Mouse (Mus musculus) hindbrain, embryonic 11.5 days (tissue): ENCODE results near the gene Map3k6. TPM values are rescaled to one million over a fixed set of nuclear protein-coding genes. Genes with fewer than 3 reads are reported as not detected.

Experiments
- ATAC-seq: fragments of 200-750 bp; cut with Nextera tagmentation; 2 replicates; pipeline ENCODE4 v1.8.0; 2017; ENCODE audit warnings: mild to moderate bottlenecking, moderate TSS enrichment, moderate library complexity; ENCODE audit not compliant: low FRiP score
- DNase-seq: peaks from one replicate; pipeline ENCODE4 v3.0.0-alpha.2; 2015; ENCODE audit warnings: low spot score
- H3K27ac ChIP-seq: fragments of 300-500 bp; sonication (generic); 2 replicates; pipeline ENCODE4 v1.5.1; 2014; ENCODE audit warnings: mild to moderate bottlenecking, low read depth, low read length
- H3K27me3 ChIP-seq: fragments of 300-500 bp; sonication (generic); 2 replicates; pipeline ENCODE4 v1.6.1; 2014; ENCODE audit warnings: mild to moderate bottlenecking, low read length, moderate library complexity, mixed read lengths; ENCODE audit not compliant: control insufficient read depth, insufficient read depth
- H3K36me3 ChIP-seq: fragments of 300-500 bp; sonication (generic); 2 replicates; pipeline ENCODE4 v1.6.1; 2014; ENCODE audit warnings: mild to moderate bottlenecking, low read length, moderate library complexity, mixed read lengths; ENCODE audit not compliant: control insufficient read depth, insufficient read depth
- H3K4me1 ChIP-seq: fragments of 300-500 bp; sonication (generic); replicated peaks from 2 replicates; pipeline ENCODE4 v1.6.1; 2014; ENCODE audit warnings: low read length, mixed read lengths; ENCODE audit not compliant: control insufficient read depth, insufficient read depth
- H3K4me2 ChIP-seq: fragments of 300-500 bp; sonication (generic); replicated peaks from 2 replicates; pipeline ENCODE4 v1.6.1; 2014; ENCODE audit warnings: mild to moderate bottlenecking, low read depth, low read length
- H3K4me3 ChIP-seq: fragments of 300-500 bp; sonication (generic); 2 replicates; pipeline ENCODE4 v1.5.1; 2014; ENCODE audit warnings: low read depth, low read length
- H3K9ac ChIP-seq: fragments of 300-500 bp; sonication (generic); 2 replicates; pipeline ENCODE4 v1.6.1; 2014; ENCODE audit warnings: low read depth, low read length
- H3K9me3 ChIP-seq: fragments of 300-500 bp; sonication (generic); 2 replicates; pipeline ENCODE4 v1.6.1; 2016; ENCODE audit warnings: low read length; ENCODE audit not compliant: control insufficient read depth
- WGBS: fragments of 180-500 bp; shearing (Covaris S2); extraction: QIAGEN DNeasy Blood & Tissue Kit; methylation state at CpG from one replicate; pipeline ENCODE4 v1.1.7; 2014; 5-methylcytosine and 5-hydroxymethylcytosine counted together
- polyA plus RNA-seq: library from polyadenylated mRNA; unstranded; fragments of >200 nt; fragmentation: Nextera tagmentation; extraction: Ambion mirVana; gene quantifications from 2 replicates; pipeline ENCODE4 v1.2.1, GENCODE M21; 2014

Map3k6 gene
- polyA plus RNA-seq, 1 experiment from 2014 or later: 3.0 TPM

DNA sequence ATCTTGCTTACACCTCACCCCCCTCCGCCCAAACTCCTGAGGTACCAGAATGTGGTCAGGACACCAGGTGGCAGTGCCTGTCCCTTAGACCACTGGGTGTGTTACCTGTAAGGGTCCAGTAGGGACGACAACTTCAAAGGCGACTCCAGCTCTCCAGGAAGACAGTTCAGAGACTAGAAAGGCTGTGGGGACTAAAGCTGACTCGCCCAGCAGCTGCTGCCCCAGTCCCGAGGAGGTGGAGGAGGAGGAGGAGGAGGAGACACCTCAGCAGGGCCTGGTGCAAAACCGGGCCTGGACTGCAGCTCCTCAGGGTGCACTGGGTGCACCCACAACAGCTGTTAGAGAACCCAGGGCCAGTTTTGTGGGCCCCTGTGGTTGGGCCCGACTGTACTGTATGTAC, 22.3 kb downstream of the Map3k6 start, which contains the start of gene Sytl1:
Sytl1 (minus strand) TSS at position 232 of the 400 bp plus-strand sequence.
- no peak within 1 kb of the TSS for H3K4me3 ChIP-seq
- H3K9ac ChIP-seq: no peak within 1 kb of the TSS
- no peak within 1 kb of the TSS for H3K27ac ChIP-seq
- H3K4me2 ChIP-seq: no peak within 1 kb of the TSS
- DNase-seq (no peak), ATAC-seq (no peak)
- no peaks in the 10 kb centered on the region for H3K9me3 ChIP-seq
- 36% methylated on average over 7 of the region's 7 CpGs for WGBS
- peaks cover 9% of the 10 kb centered on the region for H3K36me3 ChIP-seq
- peaks cover 1% of the 10 kb centered on the region; the same call in 1 of the 2 replicates for H3K27me3 ChIP-seq
- H3K4me1 ChIP-seq: no peaks in the 10 kb centered on the region

GRCm38 (mm10) chr4:133263756-133264155, 23.1 kb downstream of the Map3k6 start:
- ATAC-seq: no peak
- Histone ChIP-seq H3K36me3 (peaks cover 12% of the 10 kb centered on the region), H3K9ac (no peak overlapping the region), H3K9me3 (no peaks in the 10 kb centered on the region), H3K27ac (no peak overlapping the region), H3K4me3 (no peak overlapping the region), H3K4me1 (no peaks in the 10 kb centered on the region), H3K4me2 (no peak overlapping the region), H3K27me3 (no peaks in the 10 kb centered on the region)
- 97% methylated on average over 5 of the region's 5 CpGs for WGBS
- no peak for DNase-seq

- Histone ChIP-seq H3K9me3 (no peaks in the 10 kb centered on the region), H3K4me2 (no peak overlapping the region), H3K27me3 (no peaks in the 10 kb centered on the region), H3K4me3 (no peak overlapping the region), H3K4me1 (no peaks in the 10 kb centered on the region), H3K36me3 (peaks cover 12% of the 10 kb centered on the region), H3K27ac (no peak overlapping the region), H3K9ac (no peak overlapping the region)
- DNase-seq (no peak), ATAC-seq (no peak)
- 96% methylated on average over 2 of the region's 2 CpGs for WGBS
Measured at GRCm38 (mm10) chr4:133264559-133264958, 23.9 kb downstream of the Map3k6 start.

GRCm38 (mm10) chr4:133265297-133265696, 24.7 kb downstream of the Map3k6 start:
- WGBS: 95% methylated on average over 3 of the region's 3 CpGs

DNA sequence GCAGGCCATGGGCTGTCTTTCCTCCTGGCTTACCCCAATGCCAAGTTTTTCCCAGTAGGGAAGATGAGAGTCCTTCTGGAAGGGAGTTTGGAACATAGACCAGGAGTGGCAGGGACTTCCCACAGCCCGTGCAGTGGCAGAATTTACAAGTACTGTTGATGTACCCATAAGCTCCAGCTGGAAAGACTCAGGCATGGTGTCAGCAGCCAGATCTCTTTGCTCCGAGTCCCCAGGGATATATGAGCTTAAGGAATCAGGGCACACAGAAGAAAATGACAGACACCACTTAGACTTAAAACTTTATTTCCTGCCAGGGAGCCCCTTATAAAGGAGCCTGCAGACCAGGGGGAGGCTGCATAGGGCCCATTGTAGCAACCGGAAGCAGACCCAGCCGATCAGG, 25.1 kb downstream of the Map3k6 start:
- H3K36me3 ChIP-seq: peaks cover 12% of the 10 kb centered on the region
- WGBS: 97% methylated on average over 4 of the region's 4 CpGs

More at GRCm38 (mm10) chr4:133265297-133265696, 24.7 kb downstream of the Map3k6 start:
- ATAC-seq (no peak), DNase-seq (no peak)
- H3K4me2 ChIP-seq: no peak overlapping the region
- H3K4me1 ChIP-seq: no peaks in the 10 kb centered on the region
- H3K36me3 ChIP-seq: peaks cover 12% of the 10 kb centered on the region
- H3K27me3 ChIP-seq: no peaks in the 10 kb centered on the region
- no peaks in the 10 kb centered on the region for H3K9me3 ChIP-seq
- H3K4me3 ChIP-seq: no peak overlapping the region
- H3K9ac ChIP-seq: no peak overlapping the region
- no peak overlapping the region for H3K27ac ChIP-seq

DNA sequence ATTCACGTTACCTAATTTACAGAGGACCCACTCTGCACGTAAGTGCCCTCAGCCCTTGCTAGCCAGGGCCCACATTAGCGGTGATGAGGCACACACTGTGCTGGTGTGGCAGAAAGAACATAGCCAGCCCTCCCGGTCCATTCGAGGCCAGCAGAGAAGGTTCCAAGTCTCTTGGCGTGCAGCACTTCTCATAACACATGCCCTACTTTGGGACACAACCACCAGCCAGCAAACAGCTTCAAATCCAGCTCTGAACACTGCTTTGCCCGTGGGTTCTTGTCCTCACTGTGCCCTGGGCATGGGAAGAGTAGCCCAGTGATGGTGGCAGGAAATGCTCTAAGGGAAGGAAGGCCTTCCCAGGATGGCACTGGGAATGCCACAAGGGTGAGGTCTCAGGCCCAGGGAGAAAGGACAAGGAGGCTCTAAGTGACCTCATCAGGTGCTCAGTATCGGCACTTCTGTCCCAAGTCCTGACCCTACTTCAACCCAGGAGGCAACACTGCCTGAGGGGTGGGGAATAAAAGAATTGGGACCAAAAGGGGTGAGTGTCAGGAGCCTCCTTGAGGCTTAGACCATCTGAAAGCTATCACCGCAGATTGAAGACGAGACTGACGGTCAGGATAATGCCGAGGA, 25.7 kb downstream of the Map3k6 start:
- 95% methylated on average over 12 of the region's 12 CpGs for WGBS
- no peak overlapping the region for H3K27ac ChIP-seq

More for the DNA sequence above, 25.1 kb downstream of the Map3k6 start:
- no peak overlapping the region for H3K4me2 ChIP-seq
- ATAC-seq (no peak), DNase-seq (no peak)
- no peak overlapping the region for H3K27ac ChIP-seq
- H3K4me3 ChIP-seq: no peak overlapping the region
- H3K27me3 ChIP-seq: no peaks in the 10 kb centered on the region
- no peak overlapping the region for H3K9ac ChIP-seq
- H3K9me3 ChIP-seq: no peaks in the 10 kb centered on the region
- no peaks in the 10 kb centered on the region for H3K4me1 ChIP-seq

GRCm38 (mm10) chr4:133268931-133269330, 28.3 kb downstream of the Map3k6 start:
- no peak overlapping the region for H3K4me3 ChIP-seq
- no peak overlapping the region for H3K9ac ChIP-seq
- no peak overlapping the region for H3K27ac ChIP-seq
- 97% methylated on average over 3 of the region's 3 CpGs for WGBS
- no peaks in the 10 kb centered on the region for H3K9me3 ChIP-seq
- H3K4me2 ChIP-seq: no peak overlapping the region
- ATAC-seq (no peak), DNase-seq (no peak)
- H3K27me3 ChIP-seq: no peaks in the 10 kb centered on the region
- H3K4me1 ChIP-seq: no peaks in the 10 kb centered on the region
- H3K36me3 ChIP-seq: peaks cover 12% of the 10 kb centered on the region

More for the DNA sequence above, 25.7 kb downstream of the Map3k6 start:
- no peaks in the 10 kb centered on the region for H3K4me1 ChIP-seq
- H3K4me2 ChIP-seq: no peak overlapping the region
- DNase-seq (no peak), ATAC-seq (no peak)
- no peak overlapping the region for H3K4me3 ChIP-seq
- no peak overlapping the region for H3K9ac ChIP-seq
- H3K27me3 ChIP-seq: no peaks in the 10 kb centered on the region
- peaks cover 12% of the 10 kb centered on the region for H3K36me3 ChIP-seq
- H3K9me3 ChIP-seq: no peaks in the 10 kb centered on the region

- peaks cover 7% of the 10 kb centered on the region for H3K36me3 ChIP-seq
- no peak overlapping the region for H3K4me2 ChIP-seq
- WGBS: 98% methylated on average over 3 of the region's 3 CpGs
- no peak overlapping the region for H3K9ac ChIP-seq
- no peaks in the 10 kb centered on the region for H3K27me3 ChIP-seq
- ATAC-seq: no peak
- no peak overlapping the region for H3K4me3 ChIP-seq
- DNase-seq: no peak
- H3K9me3 ChIP-seq: no peaks in the 10 kb centered on the region
- H3K27ac ChIP-seq: no peak overlapping the region
- H3K4me1 ChIP-seq: no peaks in the 10 kb centered on the region
Measured at GRCm38 (mm10) chr4:133269596-133269995, 29.0 kb downstream of the Map3k6 start.

GRCm38 (mm10) chr4:133270929-133271328, 30.3 kb downstream of the Map3k6 start:
- 90% methylated on average over 9 of the region's 9 CpGs for WGBS
- no peak for ATAC-seq
- H3K36me3 ChIP-seq: peaks cover 3% of the 10 kb centered on the region

More at GRCm38 (mm10) chr4:133270929-133271328, 30.3 kb downstream of the Map3k6 start:
- DNase-seq: no peak
- Histone ChIP-seq H3K9ac (no peak overlapping the region), H3K27ac (no peak overlapping the region), H3K4me3 (no peak overlapping the region), H3K4me2 (no peak overlapping the region), H3K9me3 (no peaks in the 10 kb centered on the region), H3K4me1 (no peaks in the 10 kb centered on the region), H3K27me3 (no peaks in the 10 kb centered on the region)
